Mouse (Mus musculus) C2C12 (cell line): ENCODE results near the gene Erich6.

Experiments
- CEBPB ChIP-seq: IDR thresholded peaks from one replicate; pipeline ENCODE4 v1.6.1; 2011; ENCODE audit warnings: low read depth, mild to moderate bottlenecking, control low read depth, moderate library complexity
- CTCF ChIP-seq: IDR thresholded peaks from one replicate; pipeline ENCODE4 v1.5.1; 2011; ENCODE audit not compliant: control insufficient read depth, insufficient read depth, insufficient read length
- MYOD1 ChIP-seq: IDR thresholded peaks from one replicate; pipeline ENCODE4 v1.6.1; 2011; ENCODE audit warnings: low read depth; ENCODE audit not compliant: control insufficient read depth, insufficient read length

DNA sequence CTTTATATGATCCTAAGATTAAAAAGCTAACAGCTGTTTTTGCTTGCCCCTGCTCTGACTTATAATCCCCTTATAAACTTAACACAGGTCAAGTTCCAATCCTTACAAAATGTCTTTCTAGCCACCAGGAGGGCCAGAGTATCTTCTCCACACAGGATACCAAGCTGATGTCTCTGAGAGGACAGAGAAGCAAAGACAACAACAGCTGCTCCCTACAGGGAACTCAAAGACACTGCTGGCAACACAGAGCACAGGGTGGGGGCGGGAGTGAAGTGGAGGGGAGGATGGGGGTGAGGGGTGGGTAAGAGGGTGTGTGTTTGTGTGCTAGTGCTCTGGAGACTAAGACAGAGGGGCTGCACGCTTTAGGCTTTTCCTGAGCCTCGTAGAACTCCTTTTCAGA, 40.6 kb upstream of the Erich6 start:
- TF ChIP-seq CTCF (no peak), CEBPB (no peak), MYOD1 (no peak)
